Mouse (Mus musculus): ENCODE measurements around the gene Lrrc27. TPM values are rescaled to one million over a fixed set of nuclear protein-coding genes. Genes with fewer than 3 reads are reported as not detected.
A peak's percentile ranks its signal among the peaks of the same experiment; 100 is the strongest.

Lrrc27 gene
- polyA plus RNA-seq, 1 experiment from 2014 or later = 3.3 TPM

DNA sequence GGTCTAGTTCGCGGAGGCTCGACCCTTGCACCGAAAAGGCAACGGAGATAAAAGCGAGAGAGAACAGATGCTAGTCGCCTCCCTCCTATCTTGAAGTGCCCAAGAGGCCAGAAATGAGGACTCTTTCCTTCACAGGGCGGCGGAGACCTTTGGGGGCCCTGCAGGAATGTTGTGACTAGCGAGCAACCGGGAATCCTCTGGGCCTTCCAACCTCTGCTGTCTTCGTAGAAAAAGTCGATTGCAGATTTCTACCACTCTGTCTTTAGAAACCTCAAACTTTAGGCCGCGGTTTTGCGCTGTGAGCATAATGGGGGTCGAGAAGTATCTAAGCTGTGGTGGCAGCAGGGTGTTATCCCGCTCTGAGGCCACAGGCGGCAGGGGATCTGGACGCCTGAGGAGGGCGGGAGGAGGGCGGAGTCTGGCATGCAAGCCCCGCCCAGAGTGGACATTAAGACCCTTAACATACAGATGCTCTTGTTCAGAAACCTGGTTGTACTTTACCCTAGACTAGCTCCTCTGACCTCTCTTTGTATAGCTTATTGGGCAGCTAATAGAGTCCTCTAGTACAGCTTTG, 24.1 kb upstream of the Lrrc27 start:
- H3K27ac ChIP-seq (replicated peaks) = no peak overlapping the region
- no peaks in the 10 kb centered on the region for H3K36me3 ChIP-seq
- peaks cover 3% of the 10 kb centered on the region; the same call in 1 of the 2 replicates for H3K9me3 ChIP-seq
- peak overlapping the region; percentile 73 for H3K4me3 ChIP-seq
- H3K4me1 ChIP-seq = peaks cover 8% of the 10 kb centered on the region
- under 1% methylated on average over 23 of the region's 23 CpGs for WGBS
- ATAC-seq (ENCODE audit: extremely low read depth, insufficient number of reproducible peaks, low FRiP score, low TSS enrichment) = peak; percentile 62; the same call in 1 of the 2 replicates
- H3K27me3 ChIP-seq (replicated peaks) = peaks cover 60% of the 10 kb centered on the region
- peak overlapping the region; percentile 79 for H3K9ac ChIP-seq
- peak overlapping the region; percentile 99 for H3K4me2 ChIP-seq

DNA sequence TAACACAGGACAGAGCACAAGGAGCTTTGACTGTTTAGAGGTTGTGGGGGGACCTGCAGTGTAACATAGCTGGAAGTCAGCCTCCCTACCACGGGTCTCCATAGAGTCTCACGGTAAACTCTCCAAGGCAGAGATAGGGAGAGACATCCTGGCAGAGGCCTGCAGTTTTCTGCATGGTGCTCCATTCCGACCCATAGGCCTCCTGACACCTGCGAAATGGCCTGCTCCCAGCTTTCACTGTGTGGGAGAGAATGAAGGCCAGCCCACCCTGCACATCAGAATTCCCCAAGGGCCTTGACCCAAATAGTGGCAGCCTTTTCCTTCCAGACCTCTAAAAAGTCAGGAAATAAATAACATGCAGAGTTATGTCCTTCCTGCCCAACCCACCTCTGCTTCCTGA, 22.2 kb upstream of the Lrrc27 start:
- Histone ChIP-seq H3K36me3 (no peaks in the 10 kb centered on the region), H3K27ac (replicated peaks) (no peak overlapping the region), H3K4me1 (peaks cover 8% of the 10 kb centered on the region), H3K9me3 (peaks cover 3% of the 10 kb centered on the region; the same call in 1 of the 2 replicates), H3K4me2 (no peak overlapping the region), H3K27me3 (replicated peaks) (peaks cover 50% of the 10 kb centered on the region), H3K4me3 (no peak overlapping the region), H3K9ac (no peak overlapping the region)
- 78% methylated on average over 4 of the region's 4 CpGs for WGBS
- no peak for ATAC-seq (ENCODE audit: extremely low read depth, insufficient number of reproducible peaks, low FRiP score, low TSS enrichment)

DNA sequence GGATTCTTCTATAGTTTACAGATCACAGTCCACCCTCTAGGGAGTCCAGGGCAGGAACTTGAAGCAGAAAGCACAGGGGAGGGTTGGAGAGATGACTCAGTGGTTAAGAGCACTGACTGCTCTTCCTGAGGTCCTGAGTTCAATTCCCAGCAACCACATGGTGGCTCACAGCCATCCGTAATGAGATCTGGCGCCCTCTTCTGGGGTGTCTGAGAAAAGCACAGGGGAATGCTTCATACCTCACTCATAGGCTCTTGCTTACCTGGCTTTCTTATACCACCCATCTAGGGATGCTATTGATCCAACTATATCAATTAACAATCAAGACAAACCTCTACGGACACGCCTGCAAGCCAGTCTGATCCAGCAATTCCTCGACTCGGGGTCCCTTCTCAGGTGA, 21.2 kb upstream of the Lrrc27 start:
- no peaks in the 10 kb centered on the region for H3K36me3 ChIP-seq
- H3K4me3 ChIP-seq = no peak overlapping the region
- ATAC-seq (ENCODE audit: extremely low read depth, insufficient number of reproducible peaks, low FRiP score, low TSS enrichment) = no peak
- no peak overlapping the region for H3K4me2 ChIP-seq
- peaks cover 3% of the 10 kb centered on the region; the same call in 1 of the 2 replicates for H3K9me3 ChIP-seq
- H3K4me1 ChIP-seq = peaks cover 8% of the 10 kb centered on the region
- H3K9ac ChIP-seq = no peak overlapping the region
- H3K27me3 ChIP-seq (replicated peaks) = peaks cover 40% of the 10 kb centered on the region
- H3K27ac ChIP-seq (replicated peaks) = no peak overlapping the region
- 55% methylated on average over 6 of the region's 6 CpGs for WGBS

DNA sequence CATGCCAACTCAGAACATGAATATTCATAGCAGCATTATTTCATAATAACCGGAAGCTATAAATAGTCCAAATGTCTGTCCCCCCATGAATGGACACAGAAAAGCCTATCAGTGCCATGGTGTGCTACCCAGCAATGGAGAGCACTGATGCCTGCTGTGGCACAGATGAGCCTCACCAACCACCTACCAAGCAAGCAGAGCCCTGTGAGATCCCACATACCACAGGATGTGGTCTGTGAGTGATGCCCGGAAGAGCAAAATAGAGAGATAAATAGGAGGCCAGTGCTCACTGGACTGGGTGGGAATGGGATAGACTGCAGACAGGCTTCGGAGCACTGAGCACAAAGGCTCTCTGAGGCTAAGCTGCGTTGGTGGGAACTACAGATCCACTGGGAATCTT, 15.8 kb upstream of the Lrrc27 start:
- WGBS = 61% methylated on average over 4 of the region's 4 CpGs
- Histone ChIP-seq H3K4me2 (no peak overlapping the region), H3K9ac (no peak overlapping the region), H3K36me3 (no peaks in the 10 kb centered on the region), H3K9me3 (no peaks in the 10 kb centered on the region), H3K27ac (replicated peaks) (no peak overlapping the region), H3K27me3 (replicated peaks) (peaks cover 30% of the 10 kb centered on the region), H3K4me1 (no peaks in the 10 kb centered on the region), H3K4me3 (no peak overlapping the region)
- no peak for ATAC-seq (ENCODE audit: extremely low read depth, insufficient number of reproducible peaks, low FRiP score, low TSS enrichment)

DNA sequence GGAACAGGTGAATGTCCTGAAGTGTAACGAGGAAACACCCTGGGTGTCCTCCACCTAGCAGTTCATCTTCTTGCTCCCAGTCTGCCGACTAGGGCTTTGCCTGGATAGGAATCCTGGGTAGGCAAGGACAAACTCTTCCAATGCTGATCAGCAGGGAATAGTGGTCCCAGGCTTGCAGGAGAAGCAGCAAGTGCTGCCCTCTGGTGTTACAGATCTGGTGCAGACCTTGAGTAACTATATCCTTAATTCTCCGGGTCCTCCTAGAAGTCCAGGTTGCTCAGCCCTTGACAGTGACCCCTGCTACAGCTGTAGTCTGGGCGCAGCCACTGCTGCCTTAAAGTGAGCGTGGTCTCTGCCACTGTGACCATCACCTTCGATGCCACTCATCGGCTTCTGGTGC, 12.7 kb upstream of the Lrrc27 start:
- no peak overlapping the region for H3K27ac ChIP-seq (replicated peaks)
- ATAC-seq (ENCODE audit: extremely low read depth, insufficient number of reproducible peaks, low FRiP score, low TSS enrichment) = no peak
- 28% methylated on average over 7 of the region's 7 CpGs for WGBS

DNA sequence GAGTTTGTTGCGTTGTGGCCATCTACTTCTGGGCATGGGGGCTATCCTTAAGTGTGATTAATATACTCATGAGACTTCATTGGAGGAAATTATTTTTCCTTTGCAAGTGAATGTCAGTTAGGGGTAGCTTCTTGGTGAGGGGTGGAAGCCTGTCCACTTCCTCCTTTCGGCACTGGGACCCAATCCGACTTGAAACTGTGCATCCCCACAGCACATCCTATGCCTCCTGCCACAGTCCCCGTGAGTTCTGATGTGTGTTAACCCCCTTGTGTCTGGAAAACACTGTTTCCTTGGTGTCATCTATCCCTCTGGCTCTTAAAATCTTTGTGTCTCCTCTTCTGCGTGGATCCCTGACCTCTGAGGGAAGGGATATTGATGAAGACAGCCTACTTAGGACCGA, 11.6 kb upstream of the Lrrc27 start:
- no peaks in the 10 kb centered on the region for H3K4me1 ChIP-seq
- H3K36me3 ChIP-seq = no peaks in the 10 kb centered on the region
- 49% methylated on average over 6 of the region's 6 CpGs for WGBS
- no peak overlapping the region for H3K27ac ChIP-seq (replicated peaks)
- H3K9me3 ChIP-seq = no peaks in the 10 kb centered on the region
- no peak for ATAC-seq (ENCODE audit: extremely low read depth, insufficient number of reproducible peaks, low FRiP score, low TSS enrichment)
- no peak overlapping the region for H3K4me2 ChIP-seq
- H3K4me3 ChIP-seq = no peak overlapping the region
- H3K9ac ChIP-seq = no peak overlapping the region
- H3K27me3 ChIP-seq (replicated peaks) = peaks cover 44% of the 10 kb centered on the region

More for the DNA sequence above, 12.7 kb upstream of the Lrrc27 start:
- H3K27me3 ChIP-seq (replicated peaks) = peaks cover 44% of the 10 kb centered on the region
- no peaks in the 10 kb centered on the region for H3K4me1 ChIP-seq
- no peak overlapping the region for H3K4me3 ChIP-seq
- no peaks in the 10 kb centered on the region for H3K36me3 ChIP-seq
- H3K9ac ChIP-seq = no peak overlapping the region
- H3K4me2 ChIP-seq = no peak overlapping the region
- H3K9me3 ChIP-seq = no peaks in the 10 kb centered on the region

DNA sequence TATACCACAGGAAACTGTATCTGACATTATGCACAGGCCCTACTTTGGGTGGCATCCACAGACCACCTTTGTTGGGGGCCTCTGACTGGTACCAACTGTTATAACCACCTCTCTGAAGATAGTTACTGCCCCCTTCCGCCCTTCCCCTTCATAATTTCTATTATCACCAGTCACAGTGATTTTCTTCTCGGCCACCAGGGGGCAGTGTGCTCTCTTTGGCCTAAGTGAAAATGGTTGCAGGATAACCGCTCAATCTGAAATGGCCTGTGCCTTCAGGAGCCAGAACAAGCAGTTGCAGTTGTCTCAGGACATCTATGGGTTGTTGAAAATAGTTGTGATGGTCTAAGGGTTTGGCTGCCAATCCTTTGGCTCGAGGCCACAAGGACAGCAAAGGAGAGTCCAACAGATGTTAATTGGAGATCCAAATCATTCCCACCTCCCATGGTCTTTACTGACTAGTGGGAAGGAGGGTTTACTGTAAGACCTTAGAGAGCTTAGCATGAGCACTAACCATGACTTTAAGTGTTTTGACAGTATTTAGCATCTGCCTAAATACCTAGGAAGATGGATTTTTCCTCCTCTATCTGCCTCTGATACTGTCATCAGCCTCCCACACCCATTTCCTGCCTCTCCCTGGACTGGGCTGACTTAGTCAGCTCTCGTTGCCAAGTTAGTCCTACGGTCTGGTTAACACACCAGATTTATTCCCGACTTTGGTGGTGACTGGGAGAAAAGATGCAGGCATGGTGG, 4.6 kb upstream of the Lrrc27 start:
- H3K27me3 ChIP-seq (replicated peaks) = peaks cover 9% of the 10 kb centered on the region; the same call in 1 of the 2 replicates
- no peak overlapping the region for H3K27ac ChIP-seq (replicated peaks)
- H3K4me1 ChIP-seq = peaks cover 12% of the 10 kb centered on the region
- no peaks in the 10 kb centered on the region for H3K36me3 ChIP-seq
- no peak overlapping the region for H3K9ac ChIP-seq
- no peak overlapping the region for H3K4me3 ChIP-seq
- ATAC-seq (ENCODE audit: extremely low read depth, insufficient number of reproducible peaks, low FRiP score, low TSS enrichment) = no peak
- H3K9me3 ChIP-seq = no peaks in the 10 kb centered on the region
- WGBS = 18% methylated on average over 7 of the region's 7 CpGs
- no peak overlapping the region for H3K4me2 ChIP-seq

DNA sequence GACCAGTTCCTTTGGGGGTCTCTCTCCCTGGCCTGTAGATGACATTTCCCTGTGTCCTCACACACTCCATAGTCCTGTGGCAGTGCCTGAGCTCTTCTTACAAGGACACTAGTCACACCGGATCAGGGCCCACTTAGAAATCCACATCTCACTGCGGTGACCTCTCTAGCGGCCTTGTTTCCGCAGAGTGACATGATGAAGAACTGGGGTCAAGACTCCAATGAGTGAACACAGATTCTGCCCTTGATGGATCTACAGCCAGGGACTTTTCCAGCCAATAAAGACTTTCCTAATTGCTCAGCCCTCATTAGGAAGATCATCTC, 4.1 kb upstream of the Lrrc27 start:
- ATAC-seq (ENCODE audit: extremely low read depth, insufficient number of reproducible peaks, low FRiP score, low TSS enrichment) = no peak
- Histone ChIP-seq H3K4me3 (no peak overlapping the region), H3K9me3 (no peaks in the 10 kb centered on the region), H3K4me1 (peaks cover 16% of the 10 kb centered on the region), H3K27me3 (replicated peaks) (peaks cover 9% of the 10 kb centered on the region; the same call in 1 of the 2 replicates), H3K9ac (no peak overlapping the region), H3K4me2 (no peak overlapping the region), H3K27ac (replicated peaks) (no peak overlapping the region), H3K36me3 (no peaks in the 10 kb centered on the region)
- WGBS = 80% methylated on average over 4 of the region's 4 CpGs

DNA sequence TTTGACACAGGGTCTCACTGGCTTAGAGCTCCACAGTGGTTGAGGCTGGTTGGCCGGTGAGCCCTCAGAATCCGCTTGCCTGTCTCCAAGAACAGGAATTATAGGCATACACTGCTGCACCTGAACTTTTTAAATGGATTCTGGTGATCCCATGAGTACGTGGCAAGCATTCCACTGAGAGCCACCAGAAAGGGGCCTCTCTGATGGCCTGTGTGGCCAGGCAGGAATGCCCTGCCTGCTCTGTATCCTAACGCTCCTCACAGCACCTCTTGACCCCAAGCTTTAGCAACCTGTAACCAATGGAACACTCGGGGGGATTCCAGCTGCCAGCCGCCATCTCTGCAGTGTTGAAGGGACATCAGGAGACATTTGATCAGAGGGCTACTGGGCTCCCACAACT, 1.0 kb upstream of the Lrrc27 start:
- 80% methylated on average over 6 of the region's 6 CpGs for WGBS
- Histone ChIP-seq H3K9ac (no peak overlapping the region; the same call in 1 of the 2 replicates), H3K36me3 (no peaks in the 10 kb centered on the region), H3K4me2 (no peak overlapping the region), H3K27me3 (replicated peaks) (0 out of 2 replicates have a peak, but pooled peaks cover 6% of the 10 kb centered on the region), H3K4me3 (no peak overlapping the region), H3K27ac (replicated peaks) (no peak overlapping the region), H3K9me3 (no peaks in the 10 kb centered on the region), H3K4me1 (peaks cover 19% of the 10 kb centered on the region)
- no peak for ATAC-seq (ENCODE audit: extremely low read depth, insufficient number of reproducible peaks, low FRiP score, low TSS enrichment)

DNA sequence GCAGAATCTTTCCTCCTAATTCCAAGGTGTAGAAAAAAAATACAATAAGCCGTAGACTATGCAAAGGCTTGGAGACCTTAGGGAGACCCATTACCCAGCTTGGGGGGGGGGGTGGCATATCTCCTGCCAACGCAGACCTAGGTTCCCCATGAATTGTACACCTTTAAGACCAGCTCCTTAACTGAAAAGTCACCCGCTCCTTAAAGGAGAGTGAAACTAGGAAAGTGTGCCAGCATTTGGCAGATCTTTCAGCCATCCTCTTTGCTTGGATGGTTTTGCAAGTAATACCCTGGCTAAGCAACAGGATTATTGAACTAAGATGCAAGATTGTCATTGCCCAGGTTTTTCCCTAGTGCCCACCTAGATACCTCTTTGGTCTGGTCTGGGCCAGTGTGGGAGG, 963 bp downstream of the Lrrc27 start:
- Histone ChIP-seq H3K4me3 (peak overlapping the region; percentile 65), H3K36me3 (no peaks in the 10 kb centered on the region), H3K27ac (replicated peaks) (0 out of 2 replicates have a peak overlapping the region, but pooled peaks have one; percentile 44), H3K4me2 (peak overlapping the region; percentile 77), H3K4me1 (peaks cover 21% of the 10 kb centered on the region), H3K9ac (peak overlapping the region; percentile 79), H3K9me3 (no peaks in the 10 kb centered on the region), H3K27me3 (replicated peaks) (0 out of 2 replicates have a peak, but pooled peaks cover 3% of the 10 kb centered on the region)
- ATAC-seq (ENCODE audit: extremely low read depth, insufficient number of reproducible peaks, low FRiP score, low TSS enrichment) = no peak
- WGBS = 72% methylated on average over 3 of the region's 3 CpGs

DNA sequence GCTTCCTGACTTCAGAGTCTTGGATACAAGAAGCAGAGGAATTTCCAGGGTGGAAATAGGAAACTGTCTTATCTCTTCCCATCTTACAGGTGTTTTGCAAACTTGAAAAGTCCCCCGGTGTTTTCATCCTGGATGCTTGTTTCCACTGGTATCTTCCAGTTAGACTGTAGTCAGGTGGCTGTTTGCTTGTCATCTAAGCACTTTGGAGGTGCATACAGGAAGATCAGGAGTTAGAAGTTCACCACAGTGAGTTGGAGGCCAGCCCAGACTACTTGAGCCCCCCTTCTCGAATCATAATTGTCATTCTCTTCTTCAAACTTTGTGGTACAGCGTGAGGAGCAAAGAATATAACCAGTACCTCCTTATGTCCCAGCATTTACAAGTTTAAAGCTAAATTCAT, 1.4 kb downstream of the Lrrc27 start:
- Histone ChIP-seq H3K4me2 (no peak overlapping the region), H3K27me3 (replicated peaks) (0 out of 2 replicates have a peak, but pooled peaks cover 3% of the 10 kb centered on the region), H3K36me3 (no peaks in the 10 kb centered on the region), H3K9me3 (no peaks in the 10 kb centered on the region), H3K4me3 (no peak overlapping the region), H3K4me1 (peaks cover 25% of the 10 kb centered on the region), H3K27ac (replicated peaks) (no peak overlapping the region), H3K9ac (no peak overlapping the region; the same call in 1 of the 2 replicates)
- ATAC-seq (ENCODE audit: extremely low read depth, insufficient number of reproducible peaks, low FRiP score, low TSS enrichment) = no peak
- WGBS = 75% methylated on average over 3 of the region's 3 CpGs
